8 mouse cellular contexts compared by ENCODE assay signal in genomic region chr3:31603237-31603636, GRCm38 (mm10).
DNase-seq lines count a peak whose midpoint lies in the region; ATAC-seq lines count a peak whose summit lies in the region.

No protein-coding gene starts in this region.

- no peak for ATAC-seq in heart, embryonic 11.5 days (replicated peaks; ENCODE audit: insufficient number of reproducible peaks, low FRiP score, low TSS enrichment)
- no peak for ATAC-seq in embryonic facial prominence, embryonic 11.5 days (replicated peaks; ENCODE audit: insufficient number of reproducible peaks, low FRiP score, low TSS enrichment, low read depth)
- 0 out of 2 replicates have a peak, but pooled peaks have one; percentile 48 for ATAC-seq in midbrain, embryonic 11.5 days (ENCODE audit: low FRiP score)

- H3K4me2 ChIP-seq in heart, embryonic 11.5 days, result no peak overlapping the region
- no peak overlapping the region for H3K4me2 ChIP-seq in embryonic facial prominence, embryonic 11.5 days (ENCODE audit: low read depth, low read length)
- H3K4me2 ChIP-seq in midbrain, embryonic 11.5 days, result no peak overlapping the region

- DNase-seq in heart, adult 18-20 months, result peak; percentile 37 to 83
- peak; percentile 81 for DNase-seq in adrenal gland, postnatal 25 days
- DNase-seq in embryonic facial prominence, embryonic 11.5 days (ENCODE audit: low spot score), result peak; percentile 89
- peak; percentile 82 for DNase-seq in heart, postnatal 4 days
- peak; percentile 75 to 89 for DNase-seq in left cerebral cortex, adult 18-20 months (ENCODE audit: low spot score in 2 of 2)
- peak; percentile 97 for DNase-seq in midbrain, embryonic 11.5 days (ENCODE audit: low spot score, missing footprints)
- peak; percentile 34 to 71 for DNase-seq in spleen, postnatal 10 days (ENCODE audit: low spot score in 2 of 2)

- WGBS in heart, embryonic 11.5 days (ENCODE audit: insufficient replicate concordance), result 18% methylated on average over 7 of the region's 7 CpGs
- WGBS in embryonic facial prominence, embryonic 11.5 days, result 22% methylated on average over 7 of the region's 7 CpGs
- 24% methylated on average over 7 of the region's 7 CpGs for WGBS in midbrain, embryonic 11.5 days

- H3K27ac ChIP-seq in heart, embryonic 11.5 days (ENCODE audit: low read depth, low read length), result no peak overlapping the region
- H3K27ac ChIP-seq in embryonic facial prominence, embryonic 11.5 days (replicated peaks; ENCODE audit: low read depth, low read length), result no peak overlapping the region
- H3K27ac ChIP-seq in midbrain, embryonic 11.5 days (ENCODE audit: low read depth, low read length), result no peak overlapping the region

- no peaks in the 10 kb centered on the region for H3K9me3 ChIP-seq in heart, embryonic 11.5 days (replicated peaks; ENCODE audit: control insufficient read depth, low read length)
- no peaks in the 10 kb centered on the region for H3K9me3 ChIP-seq in embryonic facial prominence, embryonic 11.5 days (replicated peaks; ENCODE audit: control insufficient read depth, low read length)
- H3K9me3 ChIP-seq in midbrain, embryonic 11.5 days (ENCODE audit: control insufficient read depth, low read length), result no peaks in the 10 kb centered on the region

- no peak overlapping the region for H3K9ac ChIP-seq in heart, embryonic 11.5 days (ENCODE audit: low read depth, low read length)
- no peak overlapping the region for H3K9ac ChIP-seq in embryonic facial prominence, embryonic 11.5 days (replicated peaks; ENCODE audit: low read length)
- no peak overlapping the region for H3K9ac ChIP-seq in midbrain, embryonic 11.5 days (ENCODE audit: low read length)

- H3K4me3 ChIP-seq in heart, embryonic 11.5 days (ENCODE audit: low read depth, low read length), result no peak overlapping the region
- H3K4me3 ChIP-seq in embryonic facial prominence, embryonic 11.5 days (ENCODE audit: low read depth, low read length), result no peak overlapping the region
- H3K4me3 ChIP-seq in midbrain, embryonic 11.5 days (ENCODE audit: low read depth, low read length), result no peak overlapping the region

- no peaks in the 10 kb centered on the region for H3K4me1 ChIP-seq in heart, embryonic 11.5 days (ENCODE audit: control insufficient read depth, insufficient read depth, low read length)
- H3K4me1 ChIP-seq in embryonic facial prominence, embryonic 11.5 days (ENCODE audit: control insufficient read depth, insufficient read depth, low read length), result no peaks in the 10 kb centered on the region
- no peaks in the 10 kb centered on the region for H3K4me1 ChIP-seq in midbrain, embryonic 11.5 days (ENCODE audit: control insufficient read depth, insufficient read depth, low read length)

- H3K36me3 ChIP-seq in heart, embryonic 11.5 days (ENCODE audit: control insufficient read depth, insufficient read depth, low read length), result no peaks in the 10 kb centered on the region
- no peaks in the 10 kb centered on the region for H3K36me3 ChIP-seq in embryonic facial prominence, embryonic 11.5 days (replicated peaks; ENCODE audit: control insufficient read depth, insufficient read depth, low read depth, low read length)
- no peaks in the 10 kb centered on the region for H3K36me3 ChIP-seq in midbrain, embryonic 11.5 days (ENCODE audit: control insufficient read depth, insufficient read depth, low read length)

- H3K27me3 ChIP-seq in heart, embryonic 11.5 days (ENCODE audit: control insufficient read depth, insufficient read depth, low read length), result no peaks in the 10 kb centered on the region
- H3K27me3 ChIP-seq in embryonic facial prominence, embryonic 11.5 days (ENCODE audit: control insufficient read depth, insufficient read depth, low read length), result no peaks in the 10 kb centered on the region
- no peaks in the 10 kb centered on the region for H3K27me3 ChIP-seq in midbrain, embryonic 11.5 days (ENCODE audit: control insufficient read depth, insufficient read depth, low read length)
